Mouse (Mus musculus) layer of hippocampus, adult 9-10 months (tissue): ENCODE data around the gene Glod4.
A peak's percentile ranks its signal among the peaks of the same experiment; 100 is the strongest.
"Not testable (repeated sequence)": the region's sequence is repeated elsewhere in the genome, so short reads cannot be mapped to it uniquely, and the experiment has no call there.

Experiments
- DNase-seq: peaks from one replicate; pipeline ENCODE4 v3.0.0; 2022; ENCODE audit warnings: low spot score

Glod4 gene

DNA sequence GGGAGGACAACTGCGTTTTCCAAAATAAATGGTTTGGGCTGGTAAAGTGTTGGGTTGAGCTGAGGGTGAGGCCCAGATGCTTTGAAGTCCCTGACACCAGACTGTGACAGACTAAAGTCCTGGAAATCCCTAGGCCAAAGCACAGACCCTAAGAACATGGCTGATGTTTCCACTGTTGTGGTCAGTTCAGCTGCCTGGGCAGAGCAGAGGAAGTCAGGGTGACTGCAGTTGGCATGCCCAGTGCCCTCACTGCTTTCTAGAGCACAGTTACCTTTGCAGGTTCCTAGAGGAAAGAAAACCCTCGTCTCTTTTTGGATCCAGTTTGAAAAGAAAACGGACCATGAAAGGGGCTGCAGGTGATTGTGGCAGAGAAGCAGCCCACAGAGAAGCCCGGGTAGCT lies 13.9 kb upstream of the Glod4 start:
- DNase-seq = no peak

DNA sequence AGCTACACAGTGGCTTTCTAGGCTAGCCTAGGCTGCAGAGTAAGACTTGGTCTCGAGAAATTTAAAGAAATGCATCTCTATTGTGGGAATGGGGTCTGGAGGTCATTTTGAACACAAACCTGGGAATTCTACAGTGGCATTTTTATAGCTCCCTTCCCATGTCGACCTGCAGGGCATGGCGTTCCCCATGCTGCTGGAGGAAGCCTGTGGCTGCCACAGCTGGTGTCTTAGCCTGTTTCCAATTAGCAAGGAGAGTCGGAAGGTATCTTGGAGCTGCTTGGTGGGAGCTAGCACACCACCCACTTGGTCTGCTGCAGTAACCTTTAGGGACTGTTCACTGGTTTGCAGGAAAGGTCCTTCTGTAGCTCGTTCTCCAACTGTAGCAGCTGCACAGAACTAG lies 12.6 kb upstream of the Glod4 start:
- no peak for DNase-seq

DNA sequence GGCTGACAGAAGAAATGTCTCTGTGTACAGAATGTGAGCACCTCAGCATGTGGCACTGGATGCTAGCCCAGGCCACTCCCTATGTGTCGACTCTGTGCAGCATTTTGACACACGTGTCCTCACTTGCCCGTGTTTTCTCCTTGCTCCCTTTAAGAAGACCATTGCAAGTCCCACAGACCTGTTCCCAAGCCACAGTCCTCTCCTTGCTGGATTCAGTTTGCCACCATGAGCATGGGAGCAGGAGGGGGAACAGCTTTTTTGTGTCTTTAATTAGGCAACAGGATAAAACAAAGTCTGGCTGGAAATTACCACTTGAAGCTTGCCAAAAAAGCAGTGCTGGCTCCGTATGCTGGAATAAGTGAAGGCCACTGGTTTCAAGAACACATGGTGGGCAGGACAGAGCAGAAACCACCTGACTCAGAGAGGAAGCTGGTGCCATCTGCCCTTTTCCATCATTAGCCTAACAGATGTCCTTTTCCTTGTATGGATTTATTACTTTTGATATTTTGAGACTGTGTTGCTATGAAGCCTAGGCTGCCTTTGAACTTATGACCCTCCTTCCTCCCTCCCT lies 12.0 kb upstream of the Glod4 start:
- DNase-seq = peak; percentile 45

DNA sequence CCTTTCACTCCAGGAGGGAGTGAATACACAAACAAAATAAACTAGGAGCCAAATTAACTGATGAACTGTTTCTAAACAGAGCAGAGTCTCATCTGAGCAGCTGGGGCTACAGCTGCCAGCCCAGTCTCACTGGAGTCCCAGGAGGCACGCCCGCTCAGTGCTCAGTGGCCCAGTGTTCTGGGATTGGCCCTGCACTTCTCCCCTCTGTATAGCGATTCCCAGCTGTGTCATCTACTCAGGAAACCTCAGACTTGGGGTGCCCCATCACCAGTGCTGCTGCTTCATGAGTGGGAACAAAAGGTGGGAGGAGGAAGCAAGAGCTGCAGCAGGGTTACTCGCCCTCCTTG lies 10.4 kb upstream of the Glod4 start:
- DNase-seq = no peak

DNA sequence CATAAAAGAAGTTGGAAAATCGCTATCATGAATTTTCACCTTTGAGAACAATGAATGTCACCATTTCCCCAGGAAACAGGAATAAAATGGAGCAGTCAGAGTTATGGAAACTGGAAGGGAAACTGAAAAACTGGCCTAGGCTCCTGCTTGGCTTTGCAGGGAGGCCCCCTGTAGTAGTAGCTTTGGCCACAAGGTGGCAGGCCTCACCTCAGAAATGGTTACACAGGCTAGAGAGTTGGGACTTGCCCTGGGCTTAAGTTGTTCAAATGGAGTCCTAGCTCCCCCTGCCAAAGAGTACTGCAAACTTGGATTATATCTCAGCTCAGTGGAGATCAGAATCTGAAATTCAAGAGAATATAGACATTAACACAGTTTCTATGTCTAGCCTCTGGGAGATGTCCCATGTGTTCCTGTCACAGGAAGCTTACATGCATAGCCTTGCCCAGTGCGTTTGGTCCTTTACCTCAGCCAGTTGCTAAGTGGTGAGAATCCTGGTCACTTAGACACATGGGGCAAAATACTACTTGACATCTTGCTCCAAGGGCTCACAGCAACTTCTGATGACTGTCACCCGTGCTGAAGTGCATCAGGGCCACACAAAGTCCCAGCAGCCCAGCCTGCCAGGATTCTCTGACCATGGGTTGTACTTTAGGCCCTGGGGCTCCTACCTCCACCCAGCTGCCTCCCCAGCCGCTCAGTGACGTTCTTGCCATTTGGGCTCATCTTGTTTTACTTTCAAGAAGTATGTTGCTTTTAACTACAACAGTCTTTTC lies 9.8 kb upstream of the Glod4 start:
- DNase-seq = peak; percentile 81

DNA sequence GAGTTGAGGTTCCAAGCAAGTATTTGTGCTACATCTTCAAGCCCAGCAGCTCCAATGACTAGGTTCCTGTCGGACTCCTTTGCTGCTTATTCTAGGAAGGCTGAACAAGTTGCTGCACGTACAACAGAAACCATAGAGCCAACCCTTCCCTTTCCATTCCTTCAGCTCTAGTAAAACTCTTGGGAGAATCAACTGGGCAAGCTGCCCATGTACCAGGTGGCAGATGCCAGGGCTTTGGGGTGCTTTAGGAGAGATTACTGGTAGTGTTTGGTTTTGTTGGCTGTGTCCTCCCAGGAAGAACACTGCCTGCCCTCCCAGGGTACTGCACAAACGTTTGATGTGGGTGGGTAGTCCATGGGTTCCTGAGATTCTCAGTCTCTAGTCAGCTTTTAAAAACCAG lies 8.5 kb upstream of the Glod4 start:
- DNase-seq = no peak

DNA sequence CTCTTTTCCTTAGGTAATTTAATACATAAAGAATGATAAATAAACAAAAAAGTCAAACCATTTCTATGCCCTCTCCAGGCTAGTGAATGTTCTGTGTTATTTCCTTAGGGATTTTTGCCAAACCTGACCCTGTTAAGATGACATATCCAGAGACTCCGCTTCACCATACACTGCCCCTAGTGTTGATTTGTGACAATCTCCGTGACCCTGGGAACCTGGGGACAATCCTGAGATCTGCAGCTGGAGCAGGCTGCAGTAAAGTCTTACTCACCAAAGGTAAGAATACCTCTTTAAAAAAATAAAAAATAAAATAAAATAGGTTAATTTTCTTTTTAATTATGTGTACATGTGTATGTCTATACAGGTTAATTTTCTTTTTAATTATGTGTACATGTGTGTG lies 3.7 kb upstream of the Glod4 start:
- no peak for DNase-seq

DNA sequence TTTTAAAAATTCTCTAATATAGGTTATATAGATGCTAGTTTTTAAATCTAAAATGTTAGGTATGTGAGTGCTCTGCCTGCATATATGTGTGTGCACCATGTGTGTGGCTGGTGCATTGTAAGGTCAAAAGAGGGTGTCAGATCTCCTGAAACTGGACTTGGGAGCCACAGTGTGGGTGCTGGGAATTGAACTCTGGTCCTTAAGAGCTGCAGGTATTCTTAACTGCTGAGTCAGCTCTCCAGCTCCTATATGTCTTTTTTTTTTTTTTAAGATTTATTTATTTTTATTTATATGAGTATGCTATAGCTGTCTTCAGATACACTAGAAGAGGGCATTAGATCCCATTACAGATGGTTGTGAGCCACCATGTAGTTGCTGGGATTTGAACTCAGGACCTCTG lies 2.9 kb upstream of the Glod4 start:
- DNase-seq = no peak

DNA sequence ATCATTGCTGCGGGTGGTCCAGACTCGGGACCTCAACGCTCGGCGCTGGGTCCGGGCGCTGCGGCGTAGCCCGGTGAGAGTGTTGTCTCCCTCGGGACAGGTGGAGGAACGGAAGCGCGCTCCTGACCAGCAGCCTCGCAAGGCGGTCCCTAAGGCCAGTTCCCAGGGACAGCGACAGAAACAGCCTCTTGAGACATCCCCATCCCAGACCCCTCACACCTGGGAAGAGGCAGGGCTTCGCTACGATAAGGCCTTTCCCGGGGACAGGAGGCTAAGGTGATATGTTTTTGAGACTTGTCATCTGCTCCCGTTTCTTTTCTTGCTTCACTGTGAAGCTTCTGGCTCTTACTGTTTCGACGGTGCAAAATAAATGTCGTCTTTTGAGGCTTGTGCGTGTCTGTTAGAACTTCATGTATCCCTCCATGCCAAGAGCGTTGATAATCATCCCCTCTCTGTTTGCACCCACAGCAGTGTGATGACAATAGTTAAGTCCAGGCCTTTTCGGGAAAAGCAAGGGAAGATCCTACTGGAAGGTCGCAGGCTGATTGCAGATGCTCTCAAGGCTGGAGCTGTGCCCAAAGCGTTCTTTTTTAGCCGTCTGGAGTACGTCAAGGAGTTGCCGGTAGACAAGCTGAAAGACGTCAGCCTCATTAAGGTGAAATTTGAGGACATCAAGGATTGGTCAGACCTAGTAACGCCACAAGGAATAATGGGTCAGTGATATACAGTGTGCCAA lies 454 bp upstream of the Glod4 start:
- no peak for DNase-seq

DNA sequence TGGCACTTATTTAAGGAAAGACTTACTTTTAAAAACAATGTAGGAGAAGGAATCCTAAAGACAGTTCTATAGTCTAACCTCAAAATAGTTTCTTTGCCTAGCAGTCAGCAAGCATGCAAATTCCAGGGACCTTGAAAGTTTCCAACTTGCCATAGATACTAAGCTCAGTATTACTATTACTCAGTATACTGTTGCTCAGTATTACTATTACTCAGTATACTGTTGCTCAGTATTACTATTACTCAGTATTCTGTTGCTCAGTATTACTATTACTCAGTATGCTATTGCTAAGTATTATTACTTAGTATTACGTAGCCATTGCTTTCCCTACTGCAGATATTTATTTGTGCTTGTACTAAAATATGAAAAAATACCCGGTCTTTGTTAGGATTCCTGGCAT lies 3.8 kb downstream of the Glod4 start:
- DNase-seq = no peak

DNA sequence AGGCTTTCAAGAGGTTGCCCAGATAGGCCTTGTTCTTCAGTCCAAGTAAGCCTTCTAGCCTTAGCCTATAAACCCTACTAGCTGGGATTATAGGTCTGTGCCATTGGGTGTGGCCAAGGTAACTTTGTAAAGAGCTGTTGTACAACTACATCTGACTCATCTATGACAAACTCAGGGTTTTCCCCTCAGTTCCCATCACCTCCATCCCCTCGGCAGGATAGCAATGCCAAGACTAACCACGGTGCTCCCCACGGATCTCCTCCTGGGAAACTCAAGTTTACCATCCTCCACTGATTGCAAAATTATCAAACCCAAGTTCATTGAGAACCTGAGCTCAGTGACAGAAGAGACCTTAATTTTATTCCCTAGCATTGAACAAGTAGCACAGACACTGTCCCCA lies 7.4 kb downstream of the Glod4 start:
- no peak for DNase-seq

DNA sequence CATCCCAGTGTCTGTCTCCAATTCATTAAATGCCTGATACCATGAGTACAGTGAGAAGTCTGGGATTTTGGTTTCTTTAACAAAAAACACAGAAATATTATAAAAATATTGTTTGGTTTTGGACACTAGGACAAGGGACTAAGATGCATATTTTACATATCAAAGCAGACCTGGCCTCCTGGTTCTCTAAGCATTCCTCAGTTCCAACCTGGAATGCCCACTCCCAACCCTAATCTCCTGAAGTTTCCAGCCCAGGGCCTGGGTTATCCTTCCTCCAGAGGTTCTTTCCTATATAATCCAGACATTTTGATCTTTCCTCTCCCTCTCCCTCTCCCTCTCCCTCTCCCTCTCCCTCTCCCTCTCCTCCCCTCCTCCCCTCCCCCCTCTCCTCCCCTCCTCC lies 18.5 kb downstream of the Glod4 start:
- no peak for DNase-seq

DNA sequence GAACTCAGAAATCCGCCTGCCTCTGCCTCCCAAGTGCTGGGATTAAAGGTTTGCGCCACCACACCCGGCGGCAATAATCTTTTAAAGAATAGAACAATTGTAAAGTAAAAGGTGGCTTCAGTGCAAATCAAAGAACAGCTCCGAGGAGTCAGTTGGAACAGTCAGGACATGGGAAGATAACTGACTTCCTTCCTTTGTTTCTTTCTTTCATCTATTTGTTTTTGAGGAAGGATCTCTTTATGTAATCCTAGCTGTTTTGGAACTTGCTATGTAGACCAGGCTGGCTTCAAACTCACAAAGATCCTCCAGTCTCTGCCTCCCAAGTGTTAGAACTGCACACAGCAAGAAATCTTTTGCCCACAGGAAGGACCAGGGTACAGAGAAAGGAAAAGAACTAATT lies 18.9 kb downstream of the Glod4 start:
- DNase-seq = no peak

DNA sequence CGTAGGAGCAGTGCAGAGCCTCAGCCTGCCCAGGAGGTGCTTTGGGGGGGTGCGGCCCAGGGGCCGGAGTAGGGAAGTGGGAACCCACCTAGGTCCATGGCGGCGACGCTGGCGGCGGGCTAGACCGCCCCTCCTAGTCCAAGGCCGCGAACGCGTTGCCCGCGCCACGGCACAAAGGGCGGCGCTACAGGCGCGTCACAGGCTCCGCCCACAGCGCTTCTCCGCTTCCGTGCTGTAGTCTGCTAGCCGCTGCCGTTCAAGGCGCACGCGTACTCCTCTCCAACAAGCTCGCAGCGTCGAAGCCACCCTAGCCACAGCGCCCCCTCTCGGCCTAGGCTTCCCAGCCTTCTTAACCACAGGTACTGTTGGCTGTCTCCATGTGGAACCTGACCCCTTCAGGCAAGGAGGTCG lies 26.1 kb downstream of the Glod4 start, which contains the start of the genes Dbil5 and Gemin4:
Gene Dbil5, plus strand, starts transcription at position 219 of the 411 bp plus-strand sequence.
Gene Gemin4, minus strand, starts transcription at position 275 of the 411 bp plus-strand sequence.
- DNase-seq = peak; percentile 91

DNA sequence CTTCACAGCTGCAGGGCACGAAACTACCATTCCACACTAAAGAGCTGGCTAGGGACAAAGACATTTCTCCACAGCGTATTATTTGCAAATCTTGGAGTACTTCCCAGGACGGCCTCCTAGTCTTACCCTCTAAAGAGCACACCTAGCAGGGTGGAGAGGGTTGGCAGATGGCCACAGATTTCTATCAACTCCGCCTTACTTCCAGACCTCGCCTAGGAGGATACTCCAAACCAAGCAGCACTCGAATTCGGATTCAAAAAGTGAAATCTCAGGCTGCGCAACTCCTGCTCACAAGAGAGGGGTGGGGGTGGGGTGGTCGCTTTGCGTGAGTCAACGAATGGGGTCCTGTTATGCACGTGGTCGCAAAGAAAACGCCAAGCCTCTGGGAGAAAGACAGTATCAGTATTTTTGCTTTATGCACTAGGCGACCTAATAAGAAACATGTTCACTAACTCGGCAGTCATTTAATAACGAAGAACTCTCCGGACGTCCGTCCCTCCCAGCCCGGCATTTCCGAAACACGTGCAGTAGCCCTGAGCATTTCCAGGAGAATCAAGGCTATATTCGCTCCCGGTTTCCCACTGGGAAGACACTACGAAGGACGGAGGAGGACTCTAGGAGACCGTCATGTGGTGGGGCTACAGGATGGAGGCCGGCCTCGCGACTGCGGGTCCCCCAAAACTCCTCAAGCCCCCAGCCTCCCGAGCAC lies 26.7 kb downstream of the Glod4 start:
- DNase-seq = no peak

DNA sequence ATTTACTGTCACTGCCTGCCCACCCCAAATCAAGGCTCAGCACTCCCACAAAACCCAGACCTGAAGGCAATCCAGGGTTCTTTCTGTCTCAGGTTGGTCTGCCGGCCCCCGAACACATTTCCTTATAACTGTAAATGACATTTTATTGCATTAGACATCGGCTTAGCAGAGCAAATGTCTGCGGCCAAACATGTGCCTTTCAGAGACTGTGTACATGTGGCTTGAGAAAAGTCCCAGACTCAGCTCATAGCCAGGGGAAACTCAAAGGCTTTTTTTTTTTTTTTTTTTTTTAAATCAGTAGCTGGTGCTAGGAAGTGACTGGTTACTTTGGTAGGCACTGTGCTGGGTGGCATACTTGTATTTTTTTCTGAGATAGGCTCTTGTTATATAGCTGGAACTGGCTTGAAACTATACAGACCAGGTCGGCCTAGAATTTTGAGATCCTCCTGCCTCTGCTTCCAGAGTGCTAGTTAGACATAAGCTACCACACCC lies 27.4 kb downstream of the Glod4 start:
- no peak for DNase-seq

DNA sequence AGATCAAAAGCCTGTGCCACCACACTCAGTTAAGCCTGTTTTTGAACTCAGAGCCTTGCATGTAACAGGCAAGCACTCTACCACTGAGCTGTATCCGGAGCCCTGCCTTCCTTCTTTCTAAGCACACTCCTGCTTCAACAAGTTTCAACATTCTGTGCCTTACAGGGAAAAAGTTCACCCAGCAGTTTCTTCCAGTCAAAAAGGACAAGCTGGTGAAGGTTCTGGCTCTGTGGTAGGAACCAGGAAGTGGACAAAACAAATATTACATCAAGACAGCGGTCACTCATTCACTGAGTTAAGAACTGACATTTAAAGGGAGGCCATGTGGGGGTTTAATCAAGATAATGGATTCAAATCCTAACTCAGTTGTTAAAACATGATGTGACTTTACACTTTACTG lies 28.5 kb downstream of the Glod4 start:
- no peak for DNase-seq

DNA sequence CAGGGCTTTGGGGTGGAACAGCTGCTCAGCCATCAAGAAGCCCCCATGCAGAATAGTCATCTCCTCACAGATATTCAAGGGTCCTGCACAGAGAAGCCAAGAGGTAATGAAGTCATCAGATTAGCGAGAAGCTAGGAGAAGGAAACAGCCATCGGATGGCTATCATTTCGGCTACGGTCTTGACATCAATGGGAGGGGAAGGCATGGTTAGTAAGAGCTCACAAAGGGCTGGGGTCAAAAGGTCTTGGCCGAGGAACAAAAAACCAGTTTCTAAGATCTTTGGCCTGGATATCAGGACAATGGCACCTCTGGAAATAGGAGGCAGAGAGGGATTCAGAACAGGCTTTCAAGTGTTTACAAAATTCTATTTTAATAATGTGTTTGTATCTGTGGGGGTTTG lies 29.7 kb downstream of the Glod4 start:
- no peak for DNase-seq

DNA sequence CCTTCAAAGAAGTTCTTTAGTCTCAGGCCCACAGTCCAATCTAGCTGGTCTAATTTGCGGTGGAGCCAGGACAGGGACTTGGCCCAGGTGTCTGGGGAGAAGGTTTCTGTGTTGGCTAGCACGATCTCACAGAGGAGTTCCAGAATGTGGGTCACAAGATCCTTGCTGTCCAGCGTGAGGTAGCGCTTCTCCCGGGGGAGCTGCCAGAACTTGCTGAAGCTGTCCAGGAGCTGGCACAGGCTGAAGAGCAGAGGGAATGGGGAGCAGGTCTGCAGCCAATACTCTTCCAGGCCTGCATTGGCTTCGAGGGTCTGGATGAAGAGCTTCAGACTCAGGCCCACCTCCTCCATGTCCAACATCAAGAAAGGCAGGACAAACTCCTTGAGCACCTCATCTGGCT lies 31.9 kb downstream of the Glod4 start:
- DNase-seq = not testable (repeated sequence)

DNA sequence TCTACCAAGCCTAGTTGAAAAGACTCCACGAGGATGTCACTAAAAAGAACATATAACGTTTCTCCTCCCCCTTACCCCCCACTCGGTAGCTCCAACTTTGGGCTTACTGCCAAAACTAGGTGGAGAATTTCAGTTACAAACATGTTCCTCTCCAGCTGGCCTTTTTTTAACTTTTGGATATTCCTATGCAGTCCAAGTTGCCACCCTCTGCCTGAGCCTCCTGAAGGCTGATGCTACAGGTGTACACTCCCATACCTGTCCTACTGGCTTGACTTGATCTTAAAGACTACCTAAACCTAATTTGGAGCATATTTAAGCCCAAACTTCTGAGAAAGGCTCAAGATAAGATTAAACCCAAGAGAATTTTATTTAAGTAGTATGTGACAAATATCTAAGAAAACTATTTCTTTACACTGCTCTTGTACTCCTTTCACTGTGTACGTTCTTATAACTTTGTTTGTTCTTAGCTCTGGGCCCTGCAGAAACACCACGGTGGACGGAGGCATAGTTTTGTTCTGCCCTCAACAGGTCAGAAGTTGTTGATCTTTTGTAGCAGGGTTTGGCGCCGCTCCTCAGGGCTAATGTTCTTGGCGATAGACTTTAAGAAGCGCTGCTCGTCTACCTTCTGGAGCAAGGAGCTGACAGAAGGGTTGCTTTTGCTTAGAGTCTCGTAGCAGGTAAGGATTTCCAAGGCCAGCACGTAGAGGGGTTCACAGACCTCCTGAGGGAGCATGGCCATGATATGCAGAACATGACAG lies 33.1 kb downstream of the Glod4 start:
- DNase-seq = no peak

DNA sequence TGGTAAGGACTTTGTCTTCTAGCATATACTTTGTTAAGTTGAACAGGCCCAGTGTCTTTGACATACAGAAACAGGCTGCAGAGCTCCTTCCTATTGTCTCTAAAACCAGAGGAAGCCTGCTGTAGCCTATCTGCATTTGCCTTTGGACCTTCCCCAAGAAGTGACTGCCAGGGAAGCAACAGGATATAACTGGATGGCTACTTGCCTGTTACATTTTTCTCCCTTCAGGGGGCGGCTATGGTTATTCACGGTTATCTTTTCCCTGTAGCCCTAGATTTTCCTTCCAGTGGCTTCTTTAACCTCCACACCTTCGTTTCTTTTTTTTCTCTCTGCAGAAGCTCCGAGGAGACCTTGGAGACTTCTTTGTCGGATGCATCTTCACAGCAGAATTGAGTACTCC lies 36.7 kb downstream of the Glod4 start:
- DNase-seq = no peak
